26 mouse cellular contexts compared by ENCODE assay signal in genomic region chr11:96693360-96693759, GRCm38 (mm10).
DNase-seq lines count a peak whose midpoint lies in the region; ATAC-seq lines count a peak whose summit lies in the region.
"Had no signal": no experiment of that assay in that cellular context is flagged by ENCODE, and none has a peak within 500 bp of the region (broad histone marks: within the 10 kb centered on the region; RNA-seq: fewer than 3 reads in every experiment).

No protein-coding gene starts in this region.

- no peak overlapping the region for H3K9ac ChIP-seq in neural tube, embryonic 13.5 days
- no peak overlapping the region for H3K9ac ChIP-seq in neural tube, embryonic 15.5 days (replicated peaks)
- H3K9ac ChIP-seq: embryonic facial prominence, embryonic 12.5 days; forebrain, embryonic 13.5 days; forebrain, embryonic 15.5 days; forebrain, postnatal 0 days had no signal

- H3K4me2 ChIP-seq in neural tube, embryonic 13.5 days: no peak overlapping the region
- no peak overlapping the region for H3K4me2 ChIP-seq in neural tube, embryonic 15.5 days
- H3K4me2 ChIP-seq: embryonic facial prominence, embryonic 12.5 days; forebrain, embryonic 13.5 days; forebrain, embryonic 15.5 days had no signal

- H3K27ac ChIP-seq in neural tube, embryonic 13.5 days (replicated peaks): peak overlapping the region; percentile 81
- H3K27ac ChIP-seq in neural tube, embryonic 15.5 days (replicated peaks): no peak overlapping the region
- no peak overlapping the region for H3K27ac ChIP-seq in heart, embryonic 10.5 days
- H3K27ac ChIP-seq: embryonic facial prominence, embryonic 10.5 days; embryonic facial prominence, embryonic 12.5 days; forebrain, embryonic 13.5 days; forebrain, embryonic 15.5 days had no signal

- ATAC-seq in neural tube, embryonic 13.5 days (ENCODE audit: low read depth): no peak
- no peak for ATAC-seq in neural tube, embryonic 15.5 days (ENCODE audit: low FRiP score)
- ATAC-seq: activated CD4-positive, CD25-positive, alpha-beta regulatory T cell, adult 4 months; CD4-positive, CD25-positive, alpha-beta regulatory T cell, adult 4 months; forebrain, embryonic 13.5 days; forebrain, embryonic 15.5 days; forebrain, postnatal 0 days; Patski had no signal

- intact Hi-C loops in heart, postnatal 10 days (cut with DNase I): no loop called here

- no peaks in the 10 kb centered on the region for H3K36me3 ChIP-seq in neural tube, embryonic 13.5 days
- H3K36me3 ChIP-seq in neural tube, embryonic 15.5 days: no peaks in the 10 kb centered on the region
- H3K36me3 ChIP-seq in heart, embryonic 10.5 days: no peaks in the 10 kb centered on the region
- H3K36me3 ChIP-seq: embryonic facial prominence, embryonic 10.5 days; embryonic facial prominence, embryonic 12.5 days; forebrain, embryonic 15.5 days; G1E had no signal

- no peaks in the 10 kb centered on the region for H3K9me3 ChIP-seq in neural tube, embryonic 13.5 days
- no peaks in the 10 kb centered on the region for H3K9me3 ChIP-seq in neural tube, embryonic 15.5 days (replicated peaks)
- no peaks in the 10 kb centered on the region for H3K9me3 ChIP-seq in heart, embryonic 10.5 days
- H3K9me3 ChIP-seq: embryonic facial prominence, embryonic 10.5 days; embryonic facial prominence, embryonic 12.5 days; forebrain, embryonic 13.5 days; forebrain, embryonic 15.5 days; G1E had no signal

- H3K4me1 ChIP-seq in neural tube, embryonic 13.5 days (replicated peaks): peaks cover 34% of the 10 kb centered on the region
- peaks cover 20% of the 10 kb centered on the region for H3K4me1 ChIP-seq in neural tube, embryonic 15.5 days
- H3K4me1 ChIP-seq in heart, embryonic 10.5 days: no peaks in the 10 kb centered on the region
- H3K4me1 ChIP-seq: forebrain, embryonic 15.5 days had no signal

- no peak overlapping the region for H3K4me3 ChIP-seq in neural tube, embryonic 13.5 days
- no peak overlapping the region for H3K4me3 ChIP-seq in neural tube, embryonic 15.5 days (replicated peaks)
- no peak overlapping the region for H3K4me3 ChIP-seq in heart, embryonic 10.5 days
- H3K4me3 ChIP-seq: embryonic facial prominence, embryonic 10.5 days; embryonic facial prominence, embryonic 12.5 days; forebrain, embryonic 13.5 days; forebrain, embryonic 15.5 days had no signal

- H3K27me3 ChIP-seq in neural tube, embryonic 13.5 days: no peaks in the 10 kb centered on the region
- H3K27me3 ChIP-seq in neural tube, embryonic 15.5 days (replicated peaks): no peaks in the 10 kb centered on the region
- peaks cover 9% of the 10 kb centered on the region for H3K27me3 ChIP-seq in heart, embryonic 10.5 days (ENCODE audit: insufficient read depth, poor library complexity, severe bottlenecking)
- H3K27me3 ChIP-seq: CH12.LX; embryonic facial prominence, embryonic 12.5 days; forebrain, embryonic 13.5 days; forebrain, embryonic 15.5 days; Patski had no signal

- peak; percentile 66 for DNase-seq in ES-CJ7 (ENCODE audit: low read depth, low spot score)
- DNase-seq in R1 (ENCODE audit: low read depth, low spot score): peak; percentile 90
- no peak for DNase-seq in heart, postnatal 10 days
- no peak for DNase-seq in heart, embryonic 10.5 days (ENCODE audit: low spot score)
- no peak for DNase-seq in spleen, adult 18-20 months
- DNase-seq: adrenal gland, adult 8-10 months; adrenal gland, postnatal 14 days; adrenal gland, postnatal 36 days; B cell, adult 2 months; cerebellum, adult 11-12 months; cerebellum, adult 2 months; cerebellum, adult 9-10 months; cerebellum, postnatal 10 days; cerebellum, postnatal 25 days; forebrain, postnatal 0 days had no signal

- 95% methylated on average over 11 of the region's 11 CpGs for WGBS in neural tube, embryonic 13.5 days
- WGBS in neural tube, embryonic 15.5 days: 96% methylated on average over 11 of the region's 11 CpGs
- 89% methylated on average over 11 of the region's 11 CpGs for WGBS in heart, embryonic 10.5 days

Comparison
In these comparisons a context has a peak if more than half of its experiments do, and no peak if none do; other contexts are left out.
1. DNase-seq: peak in ES-CJ7 (single experiment) and R1 (single experiment); none in heart, postnatal 10 days (0 of 2), heart, embryonic 10.5 days (single experiment) and spleen, adult 18-20 months (0 of 2).